Mouse (Mus musculus) hematopoietic stem cell, adult 5-6 weeks (primary cell): ENCODE data around the gene Sppl2c. TPM values are rescaled to one million over a fixed set of nuclear protein-coding genes. Genes with fewer than 3 reads are reported as not detected.
"Not testable (repeated sequence)": the region's sequence is repeated elsewhere in the genome, so short reads cannot be mapped to it uniquely, and the experiment has no call there.

Source experiments
- ATAC-seq, 2 experiments: fragments of 125-278 bp in 1 of 2; replicated peaks in 1 of 2; 2 replicates each; pipeline ENCODE4 v1.8.0; 2016 to 2017; ENCODE audit warnings: inconsistent platforms in 2 of 2, mild to moderate bottlenecking in 2 of 2, moderate number of reproducible peaks in 2 of 2, low read depth in 1 of 2, moderate TSS enrichment in 1 of 2; ENCODE audit not compliant: low FRiP score in 2 of 2, poor library complexity in 2 of 2, severe bottlenecking in 2 of 2, insufficient read depth in 1 of 2, low TSS enrichment in 1 of 2
- total RNA-seq: library from RNA; stranded (forward); fragments of 172-1452, 232-1000 nt; gene quantifications from 2 replicates; pipeline ENCODE4 v1.2.3, GENCODE M21; 2017

Sppl2c gene
- total RNA-seq, 1 experiment from 2014 or later: not detected

DNA sequence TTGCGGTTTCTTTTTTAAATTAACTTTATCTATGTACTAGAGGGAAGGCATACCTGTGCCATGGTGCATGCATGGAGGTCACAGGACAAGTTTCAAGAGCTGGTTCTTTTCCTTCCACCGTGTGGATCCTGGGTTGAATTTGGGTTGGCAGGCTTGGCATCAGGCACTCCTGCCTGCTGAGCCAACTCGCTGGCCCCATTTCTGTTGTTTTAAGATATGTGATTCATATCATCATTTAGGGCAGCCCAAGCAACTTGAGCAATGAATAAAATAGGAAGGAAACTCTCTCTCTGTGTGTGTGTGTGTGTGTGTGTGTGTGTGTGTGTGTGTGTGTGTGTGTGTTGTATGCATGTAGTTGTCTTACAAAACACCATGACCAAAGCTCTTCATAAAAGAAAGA is 4.0 kb upstream of the Sppl2c start:
- no peak for ATAC-seq

GRCm38 (mm10) chr11:104186837-104187150 is 667 bp downstream of the Sppl2c start:
- ATAC-seq: no peak

DNA sequence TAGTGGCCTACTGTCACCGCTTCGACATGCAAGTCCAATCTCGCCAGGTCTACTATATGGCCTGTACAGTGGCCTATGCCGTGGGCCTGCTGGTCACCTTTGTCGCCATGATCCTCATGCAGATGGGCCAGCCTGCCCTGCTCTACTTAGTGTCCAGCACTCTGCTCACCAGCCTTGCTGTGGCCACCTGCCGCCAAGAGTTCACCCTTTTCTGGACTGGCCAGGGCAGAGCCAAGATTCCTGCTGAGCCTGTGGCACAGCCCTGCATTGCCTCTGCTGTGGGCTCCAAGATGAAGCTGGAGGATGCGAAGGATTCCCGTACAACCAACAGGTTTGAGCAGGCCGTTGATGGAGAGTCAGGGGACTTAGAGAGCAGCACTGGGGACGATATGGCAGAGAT is 1.6 kb downstream of the Sppl2c start:
- no peak for ATAC-seq

GRCm38 (mm10) chr11:104190008-104190407 is 3.9 kb downstream of the Sppl2c start:
- no peak for ATAC-seq

DNA sequence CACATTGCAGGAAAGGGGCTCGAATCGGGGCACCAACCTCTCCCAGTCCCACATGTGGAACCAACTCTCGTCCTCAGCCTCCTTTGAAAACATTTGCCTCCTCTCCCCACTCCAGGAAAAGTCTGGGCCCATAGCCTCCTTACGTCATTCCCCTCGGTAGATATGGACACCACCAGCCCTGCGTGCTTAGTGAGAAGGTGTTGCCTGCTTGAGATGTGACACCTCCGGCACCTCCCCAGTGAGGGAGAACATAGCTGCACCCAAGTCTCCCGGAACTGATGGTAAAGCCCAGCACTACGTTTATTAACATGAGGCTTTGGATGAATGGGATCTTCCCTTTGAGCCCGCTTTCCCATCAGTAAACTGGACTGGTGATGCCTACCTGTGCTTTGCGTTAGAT is 9.3 kb downstream of the Sppl2c start:
- no peak for ATAC-seq

- ATAC-seq: peak; percentile 46 to 82
Measured at GRCm38 (mm10) chr11:104195791-104196190, 9.7 kb downstream of the Sppl2c start.

GRCm38 (mm10) chr11:104197861-104198260 is 11.7 kb downstream of the Sppl2c start:
- peak in 1 of 2 experiments; percentile 32; a peak in 1 of 4 replicates for ATAC-seq

GRCm38 (mm10) chr11:104203271-104203670 is 17.1 kb downstream of the Sppl2c start:
- ATAC-seq: no peak

GRCm38 (mm10) chr11:104206573-104206972 is 20.4 kb downstream of the Sppl2c start:
- ATAC-seq: no peak

DNA sequence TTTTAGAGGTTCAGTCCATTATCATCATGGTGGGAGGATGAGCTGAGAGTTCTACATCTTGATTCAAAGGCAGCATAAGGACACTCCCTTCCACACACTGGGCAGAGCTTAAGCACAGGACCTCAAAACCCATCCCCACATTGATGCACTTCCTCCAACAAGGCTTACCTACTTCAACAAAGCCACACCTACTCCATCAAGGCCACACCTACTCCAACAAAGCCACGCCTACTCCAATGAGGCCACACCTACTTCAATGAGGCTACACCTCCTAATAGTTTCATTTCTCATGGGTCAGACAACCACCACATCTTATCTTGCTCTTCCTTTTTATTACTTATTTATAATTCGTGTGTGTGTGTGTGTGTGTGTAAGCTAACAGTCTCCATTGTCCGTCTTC is 22.9 kb downstream of the Sppl2c start:
- ATAC-seq: no peak

GRCm38 (mm10) chr11:104211251-104211650 is 25.1 kb downstream of the Sppl2c start:
- no peak for ATAC-seq

DNA sequence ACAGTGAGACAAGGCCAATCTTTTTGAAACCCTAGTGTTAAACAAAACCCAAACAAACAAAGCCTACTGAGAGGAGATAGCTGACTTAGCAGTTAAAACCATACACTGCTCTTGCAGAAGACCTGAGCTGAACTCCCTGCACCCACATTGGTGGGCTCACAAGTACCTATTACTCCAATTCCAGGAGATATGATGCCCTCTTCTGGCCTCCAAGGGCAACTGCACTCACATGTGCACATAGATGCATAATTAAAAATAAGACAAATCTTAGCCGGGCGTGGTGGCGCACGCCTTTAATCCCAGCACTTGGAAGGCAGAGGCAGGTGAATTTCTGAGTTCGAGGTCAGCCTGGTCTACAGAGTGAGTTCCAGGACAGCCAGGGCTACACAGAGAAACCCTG is 28.0 kb downstream of the Sppl2c start:
- not testable (repeated sequence) for ATAC-seq

GRCm38 (mm10) chr11:104218075-104218474 is 31.9 kb downstream of the Sppl2c start:
- ATAC-seq: no peak

DNA sequence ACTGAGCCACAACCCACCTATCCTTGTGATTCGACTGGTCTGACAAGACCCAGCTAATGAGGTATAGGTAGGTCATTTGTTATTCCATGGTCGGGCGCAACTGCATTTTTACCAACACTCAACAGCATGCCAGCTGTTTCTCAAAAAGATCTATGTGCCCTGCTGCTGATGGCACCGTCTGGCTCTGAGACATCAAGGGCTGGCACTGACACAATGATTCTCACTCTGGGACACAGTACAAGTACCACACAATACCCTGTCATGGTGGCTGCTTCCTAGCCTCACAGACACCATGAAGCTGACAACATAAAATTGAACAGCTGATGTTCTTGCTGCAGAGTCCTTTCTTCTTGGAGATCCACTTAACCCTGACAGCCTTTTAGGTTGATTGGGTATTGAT is 34.2 kb downstream of the Sppl2c start:
- ATAC-seq: no peak

- ATAC-seq: no peak
Measured at GRCm38 (mm10) chr11:104221751-104222150, 35.6 kb downstream of the Sppl2c start.

- no peak for ATAC-seq
Measured at GRCm38 (mm10) chr11:104223301-104223700, 37.2 kb downstream of the Sppl2c start.

DNA sequence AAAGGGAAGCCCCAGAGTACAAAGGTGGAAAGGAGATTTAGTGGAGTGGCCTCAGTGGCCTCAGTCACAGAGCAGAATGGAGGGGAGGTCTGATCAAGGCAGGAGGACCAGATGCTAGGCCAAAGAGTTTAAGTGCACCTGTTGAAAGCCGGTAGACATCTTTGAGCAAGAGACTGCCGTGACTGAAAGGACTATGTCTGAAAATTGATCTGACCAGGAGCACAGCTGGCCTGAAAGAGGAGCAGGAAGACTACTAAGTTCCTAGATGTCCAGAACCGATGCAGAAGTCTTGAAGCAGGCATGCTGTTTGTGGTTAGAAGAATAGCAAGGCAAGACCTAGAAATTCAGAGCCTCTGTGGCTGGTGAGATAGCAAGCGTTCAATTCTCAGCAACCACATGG is 43.3 kb downstream of the Sppl2c start:
- no peak for ATAC-seq

DNA sequence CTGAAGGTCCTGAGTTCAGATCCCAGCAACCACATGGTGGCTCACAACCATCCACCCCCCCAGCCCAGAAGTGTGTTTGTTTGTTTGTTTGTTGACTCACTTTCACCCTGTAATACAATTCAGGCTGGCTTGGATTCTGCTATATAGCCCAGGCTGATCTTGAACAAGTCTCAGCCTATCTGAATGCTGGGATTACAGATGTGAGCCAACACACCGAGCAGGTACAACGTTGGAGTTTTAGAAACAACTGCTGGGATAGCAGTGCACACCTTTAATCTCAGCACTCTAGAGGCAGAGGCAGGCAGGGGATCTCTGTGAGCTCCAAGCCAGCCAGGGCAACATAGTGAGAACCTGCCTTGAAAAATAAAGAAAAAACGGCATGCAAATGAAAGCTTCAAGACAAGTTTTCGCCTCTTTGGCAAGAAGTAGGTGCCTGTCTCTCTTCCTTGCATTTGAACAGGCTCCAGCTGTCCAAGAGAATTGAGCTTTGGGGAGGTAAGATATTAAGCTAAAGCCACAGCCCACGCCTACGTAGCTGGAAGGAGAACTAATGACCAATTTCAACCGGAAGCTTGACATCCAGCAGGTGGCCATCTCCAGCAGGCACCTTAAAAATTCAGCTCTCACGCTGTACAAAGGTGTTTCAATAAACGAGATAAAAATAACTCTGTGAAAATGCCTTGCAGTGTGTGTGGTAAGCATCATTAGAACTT is 44.1 kb downstream of the Sppl2c start:
- ATAC-seq: no peak

DNA sequence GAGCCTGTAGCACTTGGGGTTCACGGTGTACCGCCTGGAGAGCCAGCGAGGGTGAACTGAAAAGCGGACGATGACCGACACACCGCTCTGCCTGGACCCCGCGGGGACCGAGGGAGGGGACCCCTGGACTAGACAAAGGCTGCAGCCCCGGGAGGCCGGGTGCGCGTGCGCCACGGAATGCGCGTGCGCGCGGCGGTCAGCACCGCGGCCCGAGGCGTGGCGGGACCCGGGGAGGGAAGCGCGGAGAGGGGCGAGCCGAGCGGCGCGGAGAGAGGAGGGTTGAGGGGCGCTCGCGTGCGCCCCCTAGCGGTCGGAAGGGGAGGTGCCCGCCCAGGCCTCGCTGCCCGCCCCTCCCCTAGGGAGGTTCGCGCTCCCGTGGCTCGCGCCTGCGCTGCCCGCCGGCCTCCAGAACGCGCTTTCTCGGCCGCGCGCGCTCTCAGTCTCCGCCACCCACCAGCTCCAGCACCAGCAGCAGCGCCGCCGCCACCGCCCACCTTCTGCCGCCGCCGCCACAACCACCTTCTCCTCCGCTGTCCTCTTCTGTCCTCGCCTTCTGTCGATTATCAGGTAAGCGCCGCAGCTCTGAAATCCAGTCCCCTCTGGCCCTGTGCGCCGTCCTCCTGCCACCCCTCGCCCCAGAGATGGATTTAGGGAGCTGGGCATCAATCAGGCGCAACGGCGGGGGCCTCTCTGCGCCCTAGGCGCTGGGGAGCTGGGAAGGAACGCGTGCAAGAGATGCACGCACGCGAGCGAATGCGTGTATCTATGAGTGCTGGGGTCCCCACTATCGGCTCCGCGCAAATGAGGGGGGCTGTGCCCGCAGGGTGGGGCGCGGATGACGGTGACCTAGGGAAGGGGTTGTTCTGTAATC is 45.1 kb downstream of the Sppl2c start, which contains the start of gene Mapt:
TSS of gene Mapt (plus strand) at position 350 of the 871 bp plus-strand sequence.
- peak; percentile 65 to 71 for ATAC-seq
